Mouse (Mus musculus): Measurements from ENCODE around the gene Osbpl9.

GRCm38 (mm10) chr4:109079676-109080075, 122.4 kb downstream of the Osbpl9 start:
- TF ChIP-seq POLR2A (IDR thresholded peaks at IDR 0.05; ENCODE audit: low read depth, low read length) (no peak), CTCF (IDR thresholded peaks at IDR 0.05; ENCODE audit: extremely low read depth, insufficient read depth, insufficient read length, insufficient replicate concordance) (no peak)

Data from spleen, adult 2 months (tissue).